Mouse (Mus musculus) layer of hippocampus, adult 18-20 months (tissue): ENCODE results near the gene Clcnka. TPM values are rescaled to one million over a fixed set of nuclear protein-coding genes. Genes with fewer than 3 reads are reported as not detected.

Experiments
- DNase-seq, 2 experiments: peaks; one replicate each; pipeline ENCODE4 v3.0.0; 2022; ENCODE audit warnings: low spot score in 2 of 2
- total RNA-seq, 2 experiments: library from RNA; stranded (reverse); gene quantifications; 2 replicates each; pipeline ENCODE4 v1.2.3; 2021

Clcnka gene
- total RNA-seq, 2 experiments from 2014 or later = not detected

DNA sequence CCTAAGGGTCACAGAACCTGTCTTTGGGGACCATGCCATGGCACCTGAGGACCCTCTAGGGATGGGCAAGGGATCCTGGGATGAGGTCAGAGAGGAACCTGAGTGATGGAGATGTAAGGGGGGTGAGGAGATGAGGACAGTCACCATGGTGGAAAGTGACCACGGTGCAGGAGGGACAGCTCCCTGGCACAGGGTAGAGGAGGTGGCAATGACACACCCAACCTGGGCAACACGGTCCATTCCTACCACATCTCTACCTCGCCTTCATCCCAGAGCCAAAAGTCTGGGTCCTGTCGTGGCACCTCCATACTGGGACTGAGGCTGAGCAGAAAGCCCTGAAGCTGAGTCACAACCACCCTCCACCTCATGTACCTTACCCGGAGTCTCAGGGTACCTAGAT is 24.3 kb upstream of the Clcnka start:
- no peak for DNase-seq

GRCm38 (mm10) chr4:141421423-141421822 is 22.9 kb upstream of the Clcnka start:
- DNase-seq = no peak

- DNase-seq = no peak
Observed at GRCm38 (mm10) chr4:141420886-141421285, 22.4 kb upstream of the Clcnka start.

- DNase-seq = no peak
Observed at GRCm38 (mm10) chr4:141420192-141420829, 21.8 kb upstream of the Clcnka start, which contains the start of gene Hspb7. Gene Hspb7, plus strand, starts transcription at chr4:141420779.

- no peak for DNase-seq
Observed at GRCm38 (mm10) chr4:141419398-141420191, 21.1 kb upstream of the Clcnka start.

DNA sequence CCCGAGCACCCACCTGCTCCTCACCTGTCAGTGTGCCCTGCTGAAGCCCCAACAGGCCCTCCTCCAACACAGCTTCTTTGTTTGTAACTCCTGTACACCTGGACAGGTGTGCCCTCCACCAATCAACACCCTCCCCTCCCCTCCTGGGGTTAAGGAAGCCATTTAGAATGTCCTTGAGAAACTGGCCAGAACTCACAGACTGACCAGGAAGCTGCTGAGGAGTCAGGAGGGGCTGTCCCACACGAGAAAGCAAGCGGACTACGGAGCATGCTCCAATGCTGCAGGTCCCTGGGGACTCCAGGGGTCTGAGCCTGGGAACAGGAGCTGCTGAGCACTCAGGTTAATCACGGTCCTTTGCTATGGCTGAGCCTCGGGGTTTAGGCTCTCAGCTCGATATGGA is 17.4 kb upstream of the Clcnka start, which contains the start of gene Clcnkb:
Clcnkb (minus strand) TSS at position 91 of the 400 bp plus-strand sequence.
- DNase-seq = no peak

- DNase-seq = no peak
Observed at GRCm38 (mm10) chr4:141411430-141411992, 13.0 kb upstream of the Clcnka start.

- DNase-seq = no peak
Observed at GRCm38 (mm10) chr4:141408577-141408976, 10.1 kb upstream of the Clcnka start.

DNA sequence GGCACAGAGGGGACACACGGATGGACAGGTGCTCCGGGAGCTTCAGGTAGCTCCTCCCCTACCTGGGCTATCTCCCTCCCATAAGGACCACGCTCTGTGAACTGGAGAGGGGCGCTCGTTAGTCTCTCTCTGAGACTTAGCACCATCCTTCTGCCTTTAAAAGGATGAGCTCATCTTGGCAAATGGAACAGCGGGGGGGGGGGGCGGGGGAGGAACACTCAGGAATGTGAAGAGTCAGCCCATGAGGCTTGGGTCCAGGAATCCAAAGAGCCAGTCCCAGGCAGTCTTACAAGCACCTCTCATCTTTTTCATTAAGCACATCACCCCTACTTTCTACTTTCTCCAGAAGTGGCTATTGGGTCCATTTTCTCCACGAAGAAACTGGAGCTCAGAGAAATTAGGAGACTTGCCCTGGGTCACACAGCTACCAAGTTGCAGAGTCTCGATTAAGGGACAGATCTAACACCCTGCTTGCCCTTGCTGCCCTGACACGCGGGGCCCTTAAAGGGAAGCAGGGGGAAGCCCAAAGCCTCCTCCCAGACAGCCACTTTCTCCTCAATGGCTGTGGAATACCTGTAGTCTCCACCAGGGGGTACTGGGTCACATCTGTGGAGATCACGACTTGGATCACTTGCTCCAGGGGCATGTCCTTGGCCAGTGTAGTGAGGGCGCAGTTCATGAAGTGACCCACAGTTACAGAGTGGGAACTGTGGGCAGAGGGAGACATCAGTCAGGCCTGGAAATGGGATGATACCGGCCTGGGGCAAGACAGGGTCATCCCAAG is 8.2 kb upstream of the Clcnka start:
- no peak for DNase-seq

- DNase-seq = no peak
Observed at GRCm38 (mm10) chr4:141405314-141405622, 6.7 kb upstream of the Clcnka start.

GRCm38 (mm10) chr4:141404518-141405313 is 6.2 kb upstream of the Clcnka start:
- peak; percentile 80 to 95 for DNase-seq

- DNase-seq = no peak
Observed at GRCm38 (mm10) chr4:141400171-141400570, 1.6 kb upstream of the Clcnka start.

DNA sequence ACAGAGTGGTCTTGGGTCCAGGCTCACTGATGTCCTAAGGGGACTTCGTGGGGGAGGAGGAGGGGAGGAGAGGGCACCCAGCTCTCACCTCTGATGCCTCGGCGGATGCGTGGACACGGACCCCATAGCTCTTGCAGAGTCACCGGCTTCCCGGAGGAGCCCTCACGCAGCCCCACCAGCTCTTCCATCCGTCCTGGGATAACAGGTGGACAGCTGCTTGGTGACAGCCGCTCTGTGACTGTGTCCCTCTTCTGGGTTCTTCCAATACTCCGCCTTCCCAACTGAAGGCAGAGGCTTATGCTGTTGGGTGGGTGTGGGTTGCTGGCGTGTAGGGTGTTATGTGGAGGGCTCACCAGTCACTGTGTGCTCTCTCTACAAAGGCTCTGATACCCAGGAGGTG is 663 bp downstream of the Clcnka start:
- DNase-seq = no peak

- no peak for DNase-seq
Observed at GRCm38 (mm10) chr4:141394751-141395150, 3.8 kb downstream of the Clcnka start.

DNA sequence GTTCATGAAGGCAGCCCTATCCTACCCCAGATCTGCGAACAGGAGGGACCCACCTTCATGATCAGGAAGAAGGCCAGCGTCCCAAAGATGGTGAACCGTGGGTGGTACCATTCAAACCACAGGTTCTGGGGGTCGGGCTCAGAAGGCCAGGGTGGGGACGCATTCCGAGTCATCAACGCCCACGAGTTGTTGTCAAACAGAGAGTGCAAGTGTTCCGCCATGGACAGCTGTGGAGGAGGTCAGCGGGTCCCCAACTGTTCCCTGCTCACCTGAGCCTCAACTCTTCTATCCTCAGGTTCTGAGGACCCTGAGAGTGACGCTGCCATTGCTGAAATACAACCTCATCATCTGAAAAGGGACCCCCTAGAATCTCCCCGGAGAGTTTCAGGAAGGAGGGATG is 7.2 kb downstream of the Clcnka start:
- no peak for DNase-seq

- DNase-seq = no peak
Observed at GRCm38 (mm10) chr4:141389366-141390150, 9.0 kb downstream of the Clcnka start.

DNA sequence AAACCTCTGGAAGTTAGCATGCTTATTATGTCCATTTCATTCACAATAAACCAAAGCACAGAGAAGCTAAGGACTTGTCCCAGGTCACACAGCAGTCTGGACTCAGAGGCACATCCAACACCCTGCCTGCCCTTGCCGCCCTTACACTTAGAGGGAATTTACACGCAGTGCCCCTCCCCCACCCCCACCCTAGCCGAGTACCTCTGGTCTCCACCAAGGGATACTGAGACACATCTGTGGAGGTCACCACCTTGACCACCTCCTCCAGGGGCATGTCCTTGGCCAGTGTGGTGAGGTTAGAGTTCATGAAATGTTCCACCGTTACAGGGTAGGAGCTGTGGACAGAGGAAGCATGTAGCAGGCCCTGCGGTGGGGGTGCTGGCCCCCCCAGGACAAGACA is 10.6 kb downstream of the Clcnka start:
- no peak for DNase-seq

- DNase-seq = peak in 1 of 2 experiments; percentile 84
Observed at GRCm38 (mm10) chr4:141387093-141387784, 11.3 kb downstream of the Clcnka start.

DNA sequence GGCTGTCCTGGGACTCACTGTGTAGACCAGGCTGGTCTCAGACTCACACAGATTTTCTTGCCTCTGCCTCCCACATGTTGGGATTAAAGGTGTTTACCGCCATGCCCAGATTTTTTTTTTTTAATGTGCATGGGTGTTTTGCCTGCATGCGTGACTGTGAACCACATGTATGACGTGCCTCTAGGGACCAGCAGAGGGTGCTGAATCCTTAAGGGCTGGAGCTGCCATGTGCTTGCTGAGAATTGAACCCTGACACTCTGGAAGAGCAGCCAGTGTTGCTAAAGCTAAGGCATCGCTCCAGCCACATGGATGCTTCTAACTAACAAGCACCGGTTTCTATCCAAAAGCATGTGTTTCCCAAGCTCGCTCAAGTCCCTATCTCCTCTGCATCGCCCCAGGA is 12.4 kb downstream of the Clcnka start:
- DNase-seq = no peak
